Mouse (Mus musculus): ENCODE measurements around the gene Pnrc1.

The Pnrc1 gene

DNA sequence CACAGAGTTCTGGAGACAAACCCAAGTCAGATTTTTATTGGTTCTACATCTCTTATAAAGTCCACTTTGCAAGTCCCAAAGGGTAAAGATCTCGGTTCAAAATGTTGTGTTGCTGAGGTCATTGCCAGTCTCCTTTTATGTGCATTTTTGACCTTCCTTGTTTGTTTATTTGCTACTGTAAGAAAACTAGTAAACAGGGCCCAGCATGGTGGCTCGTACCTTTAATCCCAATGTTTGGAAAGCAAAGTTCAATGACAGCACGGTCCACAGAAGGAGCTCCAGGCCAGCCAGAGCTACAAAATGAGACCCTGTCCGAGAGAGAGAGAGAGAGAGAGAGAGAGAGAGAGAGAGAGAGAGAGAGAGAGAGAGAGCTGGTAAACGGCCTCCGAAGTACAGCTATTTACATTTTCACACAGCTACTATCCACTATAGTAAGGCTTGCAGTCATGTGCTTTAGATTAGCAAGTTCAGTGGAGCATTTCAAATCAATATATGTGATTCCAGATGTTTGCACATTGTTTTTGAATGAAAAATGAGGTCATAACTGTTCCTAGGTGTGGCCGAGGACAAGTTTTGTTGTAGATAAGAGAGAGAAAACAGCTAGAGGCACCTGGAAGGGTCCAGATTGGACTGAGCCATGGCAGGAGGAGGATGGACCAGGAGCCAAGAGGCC, 65.8 kb downstream of the Pnrc1 start:
- DNase-seq (ENCODE audit: low spot score in 2 of 2), result no peak

DNA sequence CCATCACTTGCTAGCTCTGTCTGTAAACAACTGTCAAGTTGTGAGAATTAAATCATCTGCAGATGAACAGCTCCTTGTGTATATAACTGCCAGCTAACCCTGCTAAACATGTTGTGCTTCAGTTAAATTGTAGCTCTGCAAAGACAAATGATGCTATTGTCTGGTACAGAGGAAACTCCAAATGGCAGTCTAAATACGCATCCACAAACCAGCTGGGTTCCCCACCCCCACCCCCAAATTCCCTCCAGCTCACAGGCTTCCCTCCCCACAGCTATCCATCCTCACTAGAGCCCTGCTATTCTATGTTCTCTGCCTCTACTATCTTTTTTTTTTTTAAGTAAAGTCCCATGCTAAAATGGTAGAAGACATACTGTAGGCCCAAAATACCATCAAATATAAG, 68.1 kb downstream of the Pnrc1 start:
- DNase-seq (ENCODE audit: low spot score in 2 of 2), result no peak

DNA sequence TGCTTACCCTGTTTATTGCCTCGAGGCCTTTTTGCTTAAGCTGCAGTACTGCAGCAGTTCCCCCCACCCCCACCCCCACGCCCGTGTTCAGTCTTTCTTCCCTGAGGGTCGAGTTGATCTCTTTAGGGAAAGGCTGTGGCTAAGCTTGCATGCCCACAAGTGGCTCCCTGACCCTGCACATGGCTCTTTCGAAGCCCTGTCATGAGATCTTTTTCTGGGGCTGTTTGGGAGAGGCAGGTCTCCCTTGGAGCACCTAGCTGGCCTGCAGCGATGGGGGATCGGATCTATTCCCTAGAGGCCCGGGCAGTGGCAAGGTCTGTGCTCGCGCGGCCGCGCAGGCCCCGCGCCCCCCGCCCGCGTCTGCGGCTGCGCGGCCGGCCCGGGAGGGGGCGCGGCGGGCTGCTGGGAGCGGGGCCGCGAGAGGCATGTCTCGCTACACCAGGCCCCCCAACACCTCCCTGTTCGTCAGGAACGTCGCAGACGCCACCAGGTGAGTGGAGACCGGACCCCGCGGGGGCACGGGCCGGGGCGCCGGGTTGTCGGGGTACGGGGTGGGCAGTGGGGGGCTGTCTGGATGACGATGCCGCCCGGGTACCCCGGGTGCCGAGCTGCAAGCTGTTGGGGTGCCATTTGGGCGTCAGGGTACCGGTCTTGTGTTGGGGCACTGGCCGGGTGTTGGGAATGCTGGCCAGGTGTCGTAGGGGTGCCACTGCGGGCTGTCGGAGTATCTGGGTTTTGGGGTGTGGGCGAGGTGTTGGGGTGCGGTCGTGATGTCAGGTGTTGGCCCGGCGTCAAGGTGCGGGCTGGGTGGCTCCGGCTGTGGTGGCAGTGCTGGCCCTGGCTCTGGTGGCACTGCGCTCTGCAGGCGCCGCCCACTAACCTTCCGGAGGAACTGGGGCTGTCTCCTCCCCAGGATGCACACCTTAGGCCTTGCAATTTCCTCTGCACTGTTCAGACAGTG, 80.8 kb downstream of the Pnrc1 start, which contains the start of gene Srsf12:
Srsf12 (plus strand) TSS at position 111 of the 961 bp plus-strand sequence.
- peak; percentile 15 to 40 for DNase-seq (ENCODE audit: low spot score in 2 of 2)

DNA sequence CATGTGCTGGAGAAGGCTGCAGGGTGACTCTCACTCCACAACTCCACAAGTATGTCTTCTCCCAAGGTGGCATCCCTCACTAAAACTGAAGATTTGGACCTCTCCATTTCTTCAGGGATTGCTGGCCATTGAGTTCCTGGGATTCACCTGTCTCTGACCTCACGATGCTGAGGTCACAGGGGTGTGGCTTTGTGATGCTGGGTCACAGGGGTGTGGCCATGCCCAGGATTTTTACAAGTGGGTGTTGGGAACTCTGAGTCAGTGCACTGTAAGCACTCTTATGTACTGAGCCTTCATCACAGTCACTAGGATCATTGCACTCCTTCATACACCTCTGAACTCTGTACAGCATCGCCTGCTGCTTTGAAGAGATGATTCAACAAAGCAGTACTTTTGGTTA, 82.4 kb downstream of the Pnrc1 start:
- DNase-seq (ENCODE audit: low spot score in 2 of 2), result no peak

DNA sequence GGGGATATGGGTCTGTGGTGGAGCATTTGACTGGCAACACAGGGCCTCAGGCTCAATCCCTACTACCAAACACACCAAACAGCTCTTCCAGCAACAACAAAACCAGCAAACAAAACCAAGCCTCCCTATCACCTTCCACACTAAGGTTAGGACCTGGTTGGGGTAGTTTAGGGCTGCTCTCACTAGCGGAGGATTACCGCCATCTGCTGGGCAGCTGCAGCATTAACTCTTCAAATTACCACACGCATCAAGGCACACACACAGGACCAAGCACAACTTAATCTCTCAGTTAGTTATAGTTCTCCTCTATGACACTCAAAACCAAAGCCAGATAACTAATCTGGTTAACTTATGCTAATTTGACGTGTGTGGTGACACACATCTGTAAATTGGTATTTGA, 85.3 kb downstream of the Pnrc1 start:
- DNase-seq (ENCODE audit: low spot score in 2 of 2), result peak; percentile 4 to 7

DNA sequence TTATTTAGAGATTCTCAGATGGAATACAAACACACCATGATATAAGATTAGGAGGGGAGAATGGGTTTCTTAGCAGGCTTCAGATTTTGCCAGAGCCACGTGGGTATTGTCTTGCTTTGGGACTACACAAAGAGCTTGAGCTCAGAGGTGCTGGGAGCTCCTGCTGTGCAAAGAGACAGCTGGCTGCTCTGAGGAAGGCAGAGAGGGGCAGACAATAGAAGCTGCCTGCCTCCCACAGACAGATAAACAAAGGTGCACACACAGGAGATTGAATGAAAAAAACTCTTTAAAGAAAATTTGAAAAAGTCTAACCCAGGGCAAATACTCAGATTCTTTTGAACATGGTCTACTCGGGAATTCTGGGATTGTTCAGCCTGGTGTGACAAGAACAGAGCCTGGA, 91.8 kb downstream of the Pnrc1 start:
- DNase-seq (ENCODE audit: low spot score in 2 of 2), result no peak

All from spleen, postnatal 36 days (tissue).